Mouse (Mus musculus) MEL (cell line): Measurements from ENCODE around the gene Fchsd2. TPM values are rescaled to one million over a fixed set of nuclear protein-coding genes. Genes with fewer than 3 reads are reported as not detected.

ENCODE experiments used
- DNase-seq: peaks from one replicate; pipeline ENCODE4 v3.0.0; 2011; ENCODE audit warnings: low read depth, low spot score
- H3K27ac ChIP-seq: 2 replicates; pipeline ENCODE4 v1.5.1; 2012; ENCODE audit warnings: low read depth, mild to moderate bottlenecking, control low read depth, low read length, moderate library complexity; ENCODE audit not compliant: control insufficient read depth
- H3K27me3 ChIP-seq, 2 experiments: fragments of 150-350 bp in 1 of 2; sonication (generic) in 1 of 2; 2 replicates each; pipeline ENCODE4 v1.6.1; 2012; ENCODE audit warnings: low read length in 2 of 2, mild to moderate bottlenecking in 2 of 2, improper control_type of control experiment in 1 of 2, moderate library complexity in 1 of 2; ENCODE audit not compliant: insufficient read depth in 2 of 2, control insufficient read depth in 1 of 2
- H3K36me3 ChIP-seq, 2 experiments: 2 replicates each; pipeline ENCODE4 v1.6.1; 2012 to 2014; ENCODE audit warnings: low read length in 2 of 2, improper control_type of control experiment in 1 of 2, inconsistent platforms in 1 of 2, mild to moderate bottlenecking in 1 of 2; ENCODE audit not compliant: insufficient read depth in 2 of 2, control insufficient read depth in 1 of 2
- H3K4me1 ChIP-seq, 2 experiments: fragments of 150-350 bp in 1 of 2; sonication (generic) in 1 of 2; 2 replicates each; pipeline ENCODE4 v1.6.1; 2012; ENCODE audit warnings: low read length in 2 of 2, improper control_type of control experiment in 1 of 2, mild to moderate bottlenecking in 1 of 2; ENCODE audit not compliant: insufficient read depth in 2 of 2, control insufficient read depth in 1 of 2
- H3K4me3 ChIP-seq, 2 experiments: fragments of 150-350 bp in 1 of 2; sonication (generic) in 1 of 2; 2 replicates each; pipeline ENCODE4 v1.5.1; 2012; ENCODE audit warnings: low read depth in 2 of 2, low read length in 2 of 2, mild to moderate bottlenecking in 2 of 2, moderate library complexity in 2 of 2, control low read depth in 1 of 2, improper control_type of control experiment in 1 of 2; ENCODE audit not compliant: control insufficient read depth in 1 of 2, insufficient read depth in 1 of 2
- H3K79me2 ChIP-seq: 2 replicates; pipeline ENCODE4 v1.6.1; 2012; ENCODE audit warnings: mild to moderate bottlenecking, low read length, moderate library complexity; ENCODE audit not compliant: control insufficient read depth, poor library complexity, insufficient read depth
- H3K9ac ChIP-seq: 2 replicates; pipeline ENCODE4 v1.6.1; 2012; ENCODE audit warnings: low read depth, mild to moderate bottlenecking, control low read depth, low read length, moderate library complexity; ENCODE audit not compliant: control insufficient read depth, poor library complexity, severe bottlenecking
- H3K9me3 ChIP-seq: fragments of 150-350 bp; sonication (generic); replicated peaks from 2 replicates; pipeline ENCODE4 v1.6.1; 2012; ENCODE audit warnings: mild to moderate bottlenecking, low read length, improper control_type of control experiment, moderate library complexity; ENCODE audit not compliant: insufficient read depth
- CHD1 ChIP-seq: IDR thresholded peaks from 2 replicates; pipeline ENCODE4 v1.6.1; 2012; ENCODE audit warnings: low read depth, mild to moderate bottlenecking, inconsistent platforms, low read length, improper control_type of control experiment
- GABPA ChIP-seq: IDR thresholded peaks from 2 replicates; pipeline ENCODE4 v1.6.1; 2012; ENCODE audit warnings: low read depth, mild to moderate bottlenecking, inconsistent platforms, low read length, improper control_type of control experiment, moderate library complexity
- GATA1 ChIP-seq: IDR thresholded peaks from 2 replicates; pipeline ENCODE4 v1.6.1; 2011; ENCODE audit warnings: low read depth, low read length, improper control_type of control experiment
- MAFK ChIP-seq: IDR thresholded peaks from 2 replicates; pipeline ENCODE4 v1.6.1; 2011; ENCODE audit warnings: low read depth, mild to moderate bottlenecking, low read length, improper control_type of control experiment, borderline replicate concordance
- MAZ ChIP-seq: IDR thresholded peaks from 2 replicates; pipeline ENCODE4 v1.6.1; 2012; ENCODE audit warnings: low read depth, mild to moderate bottlenecking, inconsistent platforms, low read length, improper control_type of control experiment
- POLR2A ChIP-seq, 2 experiments: IDR thresholded peaks; 2 replicates each; pipeline ENCODE4 v1.6.1; 2011 to 2012; ENCODE audit warnings: low read length in 2 of 2, mild to moderate bottlenecking in 2 of 2, control low read depth in 1 of 2, improper control_type of control experiment in 1 of 2, low read depth in 1 of 2, moderate library complexity in 1 of 2; ENCODE audit not compliant: control insufficient read depth in 1 of 2, insufficient read depth in 1 of 2, poor library complexity in 1 of 2
- RCOR1 ChIP-seq: IDR thresholded peaks from 2 replicates; pipeline ENCODE4 v1.6.1; 2012; ENCODE audit warnings: low read depth, mild to moderate bottlenecking, inconsistent platforms, low read length, improper control_type of control experiment
- SMC3 ChIP-seq: IDR thresholded peaks from 2 replicates; pipeline ENCODE4 v1.6.1; 2011; ENCODE audit warnings: low read depth, low read length, improper control_type of control experiment
- TCF12 ChIP-seq: IDR thresholded peaks from 2 replicates; pipeline ENCODE4 v1.6.1; 2014; ENCODE audit warnings: low read depth, mild to moderate bottlenecking, inconsistent platforms, low read length, improper control_type of control experiment, moderate library complexity
- ZC3H11A ChIP-seq: IDR thresholded peaks from 2 replicates; pipeline ENCODE4 v1.6.1; 2012; ENCODE audit warnings: low read depth, mild to moderate bottlenecking, inconsistent platforms, low read length, improper control_type of control experiment
- polyA plus RNA-seq, 2 experiments: library from polyadenylated mRNA; stranded (reverse) in 1 of 2; unstranded in 1 of 2; fragments of >175 nt in 1 of 2; fragments of >200 nt in 1 of 2; gene quantifications; 2 replicates each; pipeline versions ENCODE4 v1.2.1 to v1.2.4; 2012; ENCODE audit warnings: low replicate concordance in 2 of 2, low read depth in 1 of 2; ENCODE audit not compliant: insufficient read length in 2 of 2, insufficient read depth in 1 of 2, missing spikeins in 1 of 2
- total RNA-seq: library from RNA; depleted of rRNA; stranded (reverse); fragments of 300-350 nt; gene quantifications from 2 replicates; pipeline ENCODE4 v1.2.3, GENCODE M21; 2012

Gene Fchsd2
- total and polyA plus RNA-seq, 3 experiments: 3.9 to 6.3 TPM; not detected in 1

DNA sequence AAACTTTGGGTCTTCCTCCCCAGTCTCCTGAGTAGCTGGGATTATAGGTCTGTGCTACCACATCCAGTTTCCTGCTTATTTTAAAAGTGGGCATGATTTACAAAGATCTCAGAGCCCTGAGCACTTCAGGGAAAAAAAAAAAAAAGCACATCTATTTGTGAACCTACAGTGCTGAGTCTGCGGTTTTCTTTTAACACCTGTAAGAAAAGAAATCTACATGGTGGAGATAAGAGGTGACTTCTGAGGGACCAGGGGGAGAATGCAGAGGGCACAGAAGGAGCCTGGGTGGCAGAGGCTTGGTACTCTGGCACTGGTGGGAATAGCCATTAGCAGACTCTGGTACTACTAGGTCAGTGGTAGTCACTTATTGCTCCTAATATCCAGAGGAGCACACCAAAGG lies 227.1 kb downstream of the Fchsd2 start:
- Histone ChIP-seq H3K36me3 (peaks cover 0 to 10% of the 10 kb centered on the region in 2 experiments; a peak in 2 of 4 replicates), H3K79me2 (no peaks in the 10 kb centered on the region; the same call in 1 of the 2 replicates), H3K9ac (no peak overlapping the region), H3K4me1 (peaks cover 7 to 42% of the 10 kb centered on the region in 2 experiments), H3K27me3 (no peaks in the 10 kb centered on the region), H3K9me3 (no peaks in the 10 kb centered on the region)
- peak; percentile 73 for TF ChIP-seq MAFK
- no peak for TF ChIP-seq GABPA
- TF ChIP-seq, all 39 proteins: peak for 1
- Histone ChIP-seq H3K27ac (no peak overlapping the region), H3K4me3 (no peak overlapping the region)
- no peak for DNase-seq

DNA sequence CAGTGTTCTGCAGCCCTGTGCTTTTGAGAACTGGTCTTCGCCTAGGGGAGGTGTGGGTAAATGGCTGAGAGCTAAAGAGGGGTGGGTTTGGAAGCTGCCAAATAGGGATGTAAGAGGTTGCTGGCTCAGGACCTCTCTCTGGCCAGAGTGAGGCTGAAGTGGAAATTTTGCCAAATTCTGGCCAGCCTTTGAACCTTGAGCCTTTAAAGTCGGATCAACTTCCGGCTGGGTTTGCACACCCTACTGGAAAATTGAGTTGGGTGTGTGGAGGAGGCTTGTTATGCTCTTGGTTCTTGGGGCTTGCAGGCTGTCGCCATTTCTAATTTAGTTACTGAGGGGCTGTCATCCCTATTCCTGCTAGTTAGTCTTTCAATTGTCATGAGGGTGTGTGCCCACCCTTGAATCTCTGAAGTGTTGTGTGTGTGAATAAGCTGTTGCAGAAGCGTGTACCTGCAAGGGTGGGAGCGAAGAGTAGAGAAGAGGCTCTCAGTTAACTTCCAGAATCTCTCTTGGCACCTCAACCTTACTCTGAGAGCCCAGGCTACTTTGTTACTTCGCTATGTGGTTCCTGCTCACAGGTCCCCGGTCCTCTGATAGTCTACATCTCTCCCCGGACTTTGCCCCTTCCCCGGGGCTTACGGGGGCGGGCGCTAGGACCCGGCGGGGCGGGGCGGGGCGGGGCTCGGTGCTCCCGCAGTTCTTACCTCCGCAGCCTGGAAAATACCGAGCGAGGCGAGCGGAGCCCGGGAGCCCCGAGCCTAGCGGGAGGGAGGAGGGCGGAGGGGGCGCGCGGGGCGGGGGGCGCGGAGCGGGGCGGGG lies 227.9 kb downstream of the Fchsd2 start:
- Histone ChIP-seq H3K27me3 (no peaks in the 10 kb centered on the region), H3K9ac (no peak overlapping the region; the same call in 1 of the 2 replicates), H3K36me3 (peaks cover 0 to 10% of the 10 kb centered on the region in 2 experiments; a peak in 2 of 4 replicates), H3K4me1 (peaks cover 7 to 42% of the 10 kb centered on the region in 2 experiments), H3K9me3 (no peaks in the 10 kb centered on the region), H3K79me2 (no peaks in the 10 kb centered on the region; the same call in 1 of the 2 replicates), H3K4me3 (peak overlapping the region; percentile 39 to 62; a peak in 3 of 4 replicates), H3K27ac (no peak overlapping the region)
- no peak for DNase-seq
- TF ChIP-seq ZC3H11A: no peak
- peak; percentile 6; the same call in 1 of the 2 replicates for TF ChIP-seq MAZ
- TF ChIP-seq CHD1: no peak

DNA sequence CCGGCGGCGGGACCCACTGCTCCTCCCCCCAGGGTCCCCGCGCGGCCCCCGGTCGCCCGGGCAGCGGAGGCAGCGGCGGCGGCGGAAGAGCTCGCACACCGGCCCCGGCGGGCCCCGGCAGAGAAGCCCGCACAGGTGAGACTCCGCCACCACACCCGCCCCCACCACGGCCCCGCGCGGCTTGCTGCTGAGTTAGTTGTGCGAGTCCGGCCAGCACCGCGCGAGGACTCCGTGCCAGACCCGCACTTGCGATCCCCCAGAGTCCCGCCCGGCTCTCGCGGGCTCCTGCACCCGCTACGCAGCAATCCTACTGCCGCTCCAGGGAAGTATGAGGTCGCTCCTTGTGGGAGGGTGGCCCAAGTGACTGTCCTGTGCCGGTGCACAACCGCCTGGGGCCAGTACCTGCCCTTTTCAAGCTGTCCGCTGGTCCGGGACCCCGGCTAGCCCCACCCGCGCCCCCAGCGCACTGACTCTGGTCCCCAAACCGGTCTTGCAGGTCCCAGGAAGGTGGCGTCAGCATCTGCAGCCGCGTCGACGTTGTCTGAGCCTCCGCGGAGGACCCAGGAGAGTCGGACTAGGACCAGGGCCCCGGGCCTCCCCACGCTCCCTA lies 228.7 kb downstream of the Fchsd2 start:
- H3K4me3 ChIP-seq: peak overlapping the region; percentile 63 to 84
- H3K27me3 ChIP-seq: no peaks in the 10 kb centered on the region
- H3K9ac ChIP-seq: peak overlapping the region; percentile 65
- H3K36me3 ChIP-seq: peaks cover 0 to 10% of the 10 kb centered on the region in 2 experiments; a peak in 2 of 4 replicates
- no peaks in the 10 kb centered on the region for H3K9me3 ChIP-seq
- TF ChIP-seq GABPA: no peak
- TF ChIP-seq GATA1: no peak
- TF ChIP-seq SMC3: no peak
- no peak for TF ChIP-seq TCF12
- no peak for TF ChIP-seq RCOR1
- TF ChIP-seq POLR2A (IDR thresholded peaks at IDR 0.05; ENCODE audit: control insufficient read depth in 1 of 2, insufficient read depth in 1 of 2, low read depth in 1 of 2, low read length in 2 of 2, poor library complexity in 1 of 2): no peak
- H3K79me2 ChIP-seq: no peaks in the 10 kb centered on the region; the same call in 1 of the 2 replicates
- no peak overlapping the region for H3K27ac ChIP-seq
- DNase-seq: no peak
- peaks cover 7 to 41% of the 10 kb centered on the region in 2 experiments for H3K4me1 ChIP-seq
